Mouse (Mus musculus): ENCODE data around the gene Cldn13. TPM values are rescaled to one million over a fixed set of nuclear protein-coding genes. Genes with fewer than 3 reads are reported as not detected.

The Cldn13 gene
- total RNA-seq, 1 experiment from 2014 or later, result not detected

Other genes with a start within 250 kb of the Cldn13 start
- 5.4 and 6.3 TPM in 2 replicates for gene Limk1, start 226.9 kb downstream of the Cldn13 start, total RNA-seq (2017)
- gene Eln, start 168.2 kb downstream of the Cldn13 start, total RNA-seq (2017), result not detected in 2 replicates
- gene Tmem270, start 8.8 kb downstream of the Cldn13 start, total RNA-seq (2017), result not detected in 2 replicates
- 0.86 and 2.2 TPM in 2 replicates for gene Mettl27, start 16.8 kb upstream of the Cldn13 start, total RNA-seq (2017)
- 0.23 and 0.25 TPM in 2 replicates for gene Cldn4, start 31.4 kb upstream of the Cldn13 start, total RNA-seq (2017)
- gene Cldn3, start 70.7 kb upstream of the Cldn13 start, total RNA-seq (2017), result not detected in 2 replicates
- 28.6 and 32.2 TPM in 2 replicates for gene Abhd11, start 93.6 kb upstream of the Cldn13 start, total RNA-seq (2017)
- 3.8 and 4.9 TPM in 2 replicates for gene Stx1a, start 108.0 kb upstream of the Cldn13 start, total RNA-seq (2017)
- gene Dnajc30, start 148.7 kb upstream of the Cldn13 start, total RNA-seq (2017), result 8.1 and 8.7 TPM in 2 replicates
- gene Bud23, start 149.4 kb upstream of the Cldn13 start, total RNA-seq (2017), result 67.6 and 68.1 TPM in 2 replicates
- gene Vps37d, start 162.7 kb upstream of the Cldn13 start, total RNA-seq (2017), result not detected in 2 replicates
- not detected in 2 replicates for gene Mlxipl, start 174.4 kb upstream of the Cldn13 start, total RNA-seq (2017)
- 7.4 and 9.3 TPM in 2 replicates for gene Tbl2, start 234.1 kb upstream of the Cldn13 start, total RNA-seq (2017)

Data from neutrophil, adult 5-6 weeks (primary cell).